Mouse (Mus musculus): ENCODE results near the gene Rnf214. TPM values are rescaled to one million over a fixed set of nuclear protein-coding genes. Genes with fewer than 3 reads are reported as not detected.
A peak's percentile ranks its signal among the peaks of the same experiment; 100 is the strongest.

Rnf214 gene
- polyA plus RNA-seq, 1 experiment from 2014 or later = 50.5 TPM

- no peak for ATAC-seq (ENCODE audit: low FRiP score, low TSS enrichment)
- WGBS = 81% methylated on average over 13 of the region's 13 CpGs
- no peak overlapping the region for H3K27ac ChIP-seq (ENCODE audit: low read length)
- H3K4me3 ChIP-seq (ENCODE audit: low read length) = no peak overlapping the region
- no peaks in the 10 kb centered on the region for H3K4me1 ChIP-seq (ENCODE audit: insufficient read depth, low read length)
- no peak overlapping the region for H3K4me2 ChIP-seq (replicated peaks; ENCODE audit: low read depth, low read length)
- peaks cover 77% of the 10 kb centered on the region for H3K36me3 ChIP-seq (ENCODE audit: insufficient read depth, low read length)
- no peaks in the 10 kb centered on the region for H3K9me3 ChIP-seq (ENCODE audit: low read length)
- no peaks in the 10 kb centered on the region for H3K27me3 ChIP-seq (ENCODE audit: insufficient read depth, low read length)
- no peak overlapping the region for H3K9ac ChIP-seq (replicated peaks; ENCODE audit: low read length)
Observed at GRCm38 (mm10) chr9:45945721-45946120, 39.0 kb upstream of the Rnf214 start.

GRCm38 (mm10) chr9:45944506-45945400, 38.0 kb upstream of the Rnf214 start:
- Histone ChIP-seq H3K4me3 (ENCODE audit: low read length) (no peak overlapping the region), H3K27me3 (ENCODE audit: insufficient read depth, low read length) (no peaks in the 10 kb centered on the region), H3K4me1 (ENCODE audit: insufficient read depth, low read length) (no peaks in the 10 kb centered on the region), H3K9me3 (ENCODE audit: low read length) (no peaks in the 10 kb centered on the region), H3K27ac (ENCODE audit: low read length) (no peak overlapping the region), H3K36me3 (ENCODE audit: insufficient read depth, low read length) (peaks cover 68% of the 10 kb centered on the region), H3K9ac (replicated peaks; ENCODE audit: low read length) (no peak overlapping the region), H3K4me2 (replicated peaks; ENCODE audit: low read depth, low read length) (no peak overlapping the region)
- no peak for ATAC-seq (ENCODE audit: low FRiP score, low TSS enrichment)
- WGBS = 82% methylated on average over 13 of the region's 13 CpGs

- WGBS = 90% methylated on average over 8 of the region's 8 CpGs
- peaks cover 59% of the 10 kb centered on the region for H3K36me3 ChIP-seq (ENCODE audit: insufficient read depth, low read length)
- no peak overlapping the region for H3K9ac ChIP-seq (replicated peaks; ENCODE audit: low read length)
- no peak overlapping the region for H3K4me2 ChIP-seq (replicated peaks; ENCODE audit: low read depth, low read length)
- no peak overlapping the region for H3K4me3 ChIP-seq (ENCODE audit: low read length)
- no peak overlapping the region for H3K27ac ChIP-seq (ENCODE audit: low read length)
- H3K9me3 ChIP-seq (ENCODE audit: low read length) = no peaks in the 10 kb centered on the region
- no peaks in the 10 kb centered on the region for H3K27me3 ChIP-seq (ENCODE audit: insufficient read depth, low read length)
- peak; percentile 58; the same call in 1 of the 2 replicates for ATAC-seq (ENCODE audit: low FRiP score, low TSS enrichment)
- no peaks in the 10 kb centered on the region for H3K4me1 ChIP-seq (ENCODE audit: insufficient read depth, low read length)
Observed at GRCm38 (mm10) chr9:45943628-45944505, 37.2 kb upstream of the Rnf214 start.

GRCm38 (mm10) chr9:45942916-45943315, 36.2 kb upstream of the Rnf214 start:
- ATAC-seq (ENCODE audit: low FRiP score, low TSS enrichment) = no peak
- Histone ChIP-seq H3K9me3 (ENCODE audit: low read length) (no peaks in the 10 kb centered on the region), H3K27ac (ENCODE audit: low read length) (no peak overlapping the region), H3K4me2 (replicated peaks; ENCODE audit: low read depth, low read length) (no peak overlapping the region), H3K4me1 (ENCODE audit: insufficient read depth, low read length) (no peaks in the 10 kb centered on the region), H3K9ac (replicated peaks; ENCODE audit: low read length) (no peak overlapping the region), H3K36me3 (ENCODE audit: insufficient read depth, low read length) (peaks cover 56% of the 10 kb centered on the region), H3K4me3 (ENCODE audit: low read length) (no peak overlapping the region), H3K27me3 (ENCODE audit: insufficient read depth, low read length) (no peaks in the 10 kb centered on the region)
- 92% methylated on average over 8 of the region's 8 CpGs for WGBS

GRCm38 (mm10) chr9:45942464-45942863, 35.8 kb upstream of the Rnf214 start:
- no peak overlapping the region for H3K4me2 ChIP-seq (replicated peaks; ENCODE audit: low read depth, low read length)
- no peaks in the 10 kb centered on the region for H3K27me3 ChIP-seq (ENCODE audit: insufficient read depth, low read length)
- no peak for ATAC-seq (ENCODE audit: low FRiP score, low TSS enrichment)
- no peak overlapping the region for H3K27ac ChIP-seq (ENCODE audit: low read length)
- no peaks in the 10 kb centered on the region for H3K9me3 ChIP-seq (ENCODE audit: low read length)
- 84% methylated on average over 16 of the region's 16 CpGs for WGBS
- H3K4me1 ChIP-seq (ENCODE audit: insufficient read depth, low read length) = no peaks in the 10 kb centered on the region
- H3K36me3 ChIP-seq (ENCODE audit: insufficient read depth, low read length) = peaks cover 56% of the 10 kb centered on the region
- H3K9ac ChIP-seq (replicated peaks; ENCODE audit: low read length) = no peak overlapping the region
- H3K4me3 ChIP-seq (ENCODE audit: low read length) = no peak overlapping the region

GRCm38 (mm10) chr9:45941329-45941888, 34.7 kb upstream of the Rnf214 start:
- H3K4me2 ChIP-seq (replicated peaks; ENCODE audit: low read depth, low read length) = no peak overlapping the region
- 60% methylated on average over 18 of the region's 18 CpGs for WGBS
- H3K27ac ChIP-seq (ENCODE audit: low read length) = no peak overlapping the region
- no peaks in the 10 kb centered on the region for H3K9me3 ChIP-seq (ENCODE audit: low read length)
- ATAC-seq (ENCODE audit: low FRiP score, low TSS enrichment) = no peak
- no peaks in the 10 kb centered on the region for H3K27me3 ChIP-seq (ENCODE audit: insufficient read depth, low read length)
- H3K36me3 ChIP-seq (ENCODE audit: insufficient read depth, low read length) = peaks cover 51% of the 10 kb centered on the region
- no peaks in the 10 kb centered on the region for H3K4me1 ChIP-seq (ENCODE audit: insufficient read depth, low read length)
- H3K9ac ChIP-seq (replicated peaks; ENCODE audit: low read length) = no peak overlapping the region
- no peak overlapping the region for H3K4me3 ChIP-seq (ENCODE audit: low read length)

- H3K36me3 ChIP-seq (ENCODE audit: insufficient read depth, low read length) = peaks cover 42% of the 10 kb centered on the region
- H3K4me3 ChIP-seq (ENCODE audit: low read length) = no peak overlapping the region
- H3K27me3 ChIP-seq (ENCODE audit: insufficient read depth, low read length) = 0 out of 2 replicates have a peak, but pooled peaks cover 2% of the 10 kb centered on the region
- no peak overlapping the region for H3K4me2 ChIP-seq (replicated peaks; ENCODE audit: low read depth, low read length)
- no peak for ATAC-seq (ENCODE audit: low FRiP score, low TSS enrichment)
- 80% methylated on average over 6 of the region's 6 CpGs for WGBS
- H3K4me1 ChIP-seq (ENCODE audit: insufficient read depth, low read length) = peaks cover 5% of the 10 kb centered on the region; the same call in 1 of the 2 replicates
- no peak overlapping the region for H3K27ac ChIP-seq (ENCODE audit: low read length)
- no peak overlapping the region for H3K9ac ChIP-seq (replicated peaks; ENCODE audit: low read length)
- H3K9me3 ChIP-seq (ENCODE audit: low read length) = no peaks in the 10 kb centered on the region
Observed at GRCm38 (mm10) chr9:45939794-45940193, 33.1 kb upstream of the Rnf214 start.

- H3K36me3 ChIP-seq (ENCODE audit: insufficient read depth, low read length) = peaks cover 35% of the 10 kb centered on the region
- no peak overlapping the region for H3K4me2 ChIP-seq (replicated peaks; ENCODE audit: low read depth, low read length)
- H3K9ac ChIP-seq (replicated peaks; ENCODE audit: low read length) = no peak overlapping the region
- H3K27me3 ChIP-seq (ENCODE audit: insufficient read depth, low read length) = 0 out of 2 replicates have a peak, but pooled peaks cover 2% of the 10 kb centered on the region
- 70% methylated on average over 15 of the region's 15 CpGs for WGBS
- H3K27ac ChIP-seq (ENCODE audit: low read length) = no peak overlapping the region
- no peaks in the 10 kb centered on the region for H3K9me3 ChIP-seq (ENCODE audit: low read length)
- H3K4me1 ChIP-seq (ENCODE audit: insufficient read depth, low read length) = peaks cover 5% of the 10 kb centered on the region; the same call in 1 of the 2 replicates
- no peak overlapping the region for H3K4me3 ChIP-seq (ENCODE audit: low read length)
- no peak for ATAC-seq (ENCODE audit: low FRiP score, low TSS enrichment)
Observed at GRCm38 (mm10) chr9:45938952-45939637, 32.4 kb upstream of the Rnf214 start.

- Histone ChIP-seq H3K4me2 (replicated peaks; ENCODE audit: low read depth, low read length) (no peak overlapping the region), H3K27ac (ENCODE audit: low read length) (no peak overlapping the region), H3K36me3 (ENCODE audit: insufficient read depth, low read length) (peaks cover 25% of the 10 kb centered on the region), H3K9ac (replicated peaks; ENCODE audit: low read length) (no peak overlapping the region), H3K9me3 (ENCODE audit: low read length) (no peaks in the 10 kb centered on the region), H3K4me3 (ENCODE audit: low read length) (no peak overlapping the region), H3K4me1 (ENCODE audit: insufficient read depth, low read length) (peaks cover 8% of the 10 kb centered on the region), H3K27me3 (ENCODE audit: insufficient read depth, low read length) (0 out of 2 replicates have a peak, but pooled peaks cover 2% of the 10 kb centered on the region)
- WGBS = 89% methylated on average over 8 of the region's 8 CpGs
- no peak for ATAC-seq (ENCODE audit: low FRiP score, low TSS enrichment)
Observed at GRCm38 (mm10) chr9:45938088-45938487, 31.4 kb upstream of the Rnf214 start.
